Mouse (Mus musculus): ENCODE results near the gene Cldn18.

Gene Cldn18

DNA sequence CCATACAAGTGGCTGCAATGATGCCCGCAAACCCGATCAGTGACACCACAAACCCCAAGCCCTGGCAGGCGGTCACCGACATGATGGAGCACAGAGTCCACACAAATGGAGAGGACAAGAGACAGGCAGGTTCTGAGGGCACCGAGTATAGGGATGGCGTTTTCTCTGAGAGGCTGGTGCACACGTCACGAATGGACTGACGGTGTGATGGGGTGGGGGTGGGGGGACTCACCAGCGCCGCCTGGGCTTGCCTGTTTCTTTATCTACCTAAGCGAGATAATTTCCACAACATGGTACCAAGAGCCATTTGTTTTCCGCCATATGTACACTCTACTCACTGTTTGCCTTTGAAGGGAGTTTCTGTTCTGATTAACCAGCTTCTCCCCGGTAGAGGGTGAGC, at the start of gene Cldn18:
Gene Cldn18 (minus strand): TSS at position 134 of the 400 bp plus-strand sequence.
- DNase-seq, result no peak

DNA sequence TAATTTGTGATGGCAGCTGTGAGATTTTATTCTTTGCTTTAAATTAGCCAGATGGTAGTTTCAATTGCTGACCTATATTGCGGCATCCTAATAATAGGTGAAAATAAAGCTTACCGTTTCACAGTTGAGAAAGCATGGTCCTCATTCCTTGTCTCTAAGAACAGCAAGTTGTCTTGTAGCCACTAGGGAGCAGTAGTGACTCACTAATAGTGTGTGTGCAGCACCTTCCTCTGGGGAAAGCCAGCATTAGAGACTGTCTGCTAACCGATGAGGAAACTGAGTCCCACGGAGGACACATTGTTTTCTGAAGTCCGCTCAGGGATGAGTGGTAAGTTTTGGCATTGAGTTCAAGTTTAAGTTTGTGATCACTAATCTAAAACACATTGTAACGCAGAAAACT, 46.5 kb upstream of the Cldn18 start:
- no peak for DNase-seq

DNA sequence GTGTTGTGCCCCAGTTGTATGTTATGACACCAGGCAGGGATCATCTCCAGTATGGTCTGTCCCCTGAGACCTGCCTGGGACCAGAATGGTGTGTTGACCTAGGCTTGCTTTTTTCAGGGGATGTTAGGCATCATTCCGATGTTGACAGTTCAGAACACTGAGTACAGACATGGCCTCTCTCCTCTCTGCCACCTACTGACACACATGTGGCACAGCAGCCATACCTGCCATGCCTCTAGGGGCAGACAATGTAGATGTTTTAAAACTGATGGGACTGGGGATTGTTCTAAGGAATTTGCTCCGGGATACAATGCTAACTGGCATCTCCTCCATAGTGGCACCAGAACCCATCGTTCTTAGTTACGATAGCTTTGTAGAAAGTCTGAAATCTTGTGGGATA, 33.2 kb upstream of the Cldn18 start:
- no peak for DNase-seq

DNA sequence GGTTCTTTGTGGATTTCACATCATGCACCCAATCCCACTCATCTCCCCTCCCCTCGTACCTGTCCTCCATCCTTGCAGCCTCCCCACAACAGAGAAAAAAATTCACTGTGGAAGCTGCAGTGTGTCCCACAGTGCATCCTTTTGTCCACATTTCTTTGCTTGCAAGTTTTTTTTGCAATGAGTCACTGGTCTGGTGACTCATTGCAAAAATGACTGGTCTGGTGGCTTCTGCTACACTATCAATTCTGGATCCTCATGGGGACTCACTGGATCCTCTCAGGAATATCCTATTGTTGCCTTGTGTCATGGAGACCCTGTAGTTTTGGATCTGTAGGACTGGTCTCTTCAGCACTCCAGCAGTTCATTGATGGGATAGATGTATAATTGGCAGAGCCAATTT, 31.2 kb upstream of the Cldn18 start:
- no peak for DNase-seq

DNA sequence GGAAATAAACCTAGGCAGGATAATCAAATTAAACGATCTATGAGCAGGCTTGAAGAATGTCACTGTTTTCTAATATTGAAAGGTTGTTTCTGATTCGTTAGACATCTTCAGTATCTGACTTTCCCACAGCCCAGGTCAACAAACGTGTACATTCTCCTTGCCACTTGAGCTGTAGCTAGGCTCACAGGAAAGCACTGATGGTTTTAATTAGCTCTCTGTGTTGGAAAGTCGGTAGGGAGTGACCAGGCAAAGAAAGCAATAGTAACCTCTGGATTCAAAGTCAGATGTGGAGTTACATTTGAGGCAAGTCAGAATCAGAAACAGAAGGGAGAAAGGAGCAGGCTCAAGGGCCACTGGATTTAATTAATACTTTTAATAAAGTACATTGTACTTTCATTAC, 30.7 kb upstream of the Cldn18 start:
- DNase-seq, result no peak

DNA sequence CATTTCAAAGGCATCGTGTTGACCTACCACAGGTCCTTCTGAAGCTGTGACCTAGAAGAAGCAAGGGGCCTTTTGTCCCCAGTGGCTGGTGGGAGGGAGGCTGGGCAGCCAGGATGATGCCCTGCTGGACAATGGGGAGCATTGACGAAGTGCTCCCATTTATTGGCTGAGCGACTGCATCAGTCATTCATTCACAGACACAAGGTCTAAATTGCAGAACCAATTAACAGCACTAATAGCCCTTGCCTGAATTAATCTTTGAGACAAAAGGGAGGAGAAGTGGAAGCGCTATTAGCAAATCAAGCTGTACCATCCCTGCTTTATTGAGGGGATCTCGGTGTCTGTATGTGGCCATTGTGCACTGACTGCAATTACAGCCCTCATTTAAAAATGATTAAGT, 27.5 kb upstream of the Cldn18 start:
- DNase-seq, result no peak

DNA sequence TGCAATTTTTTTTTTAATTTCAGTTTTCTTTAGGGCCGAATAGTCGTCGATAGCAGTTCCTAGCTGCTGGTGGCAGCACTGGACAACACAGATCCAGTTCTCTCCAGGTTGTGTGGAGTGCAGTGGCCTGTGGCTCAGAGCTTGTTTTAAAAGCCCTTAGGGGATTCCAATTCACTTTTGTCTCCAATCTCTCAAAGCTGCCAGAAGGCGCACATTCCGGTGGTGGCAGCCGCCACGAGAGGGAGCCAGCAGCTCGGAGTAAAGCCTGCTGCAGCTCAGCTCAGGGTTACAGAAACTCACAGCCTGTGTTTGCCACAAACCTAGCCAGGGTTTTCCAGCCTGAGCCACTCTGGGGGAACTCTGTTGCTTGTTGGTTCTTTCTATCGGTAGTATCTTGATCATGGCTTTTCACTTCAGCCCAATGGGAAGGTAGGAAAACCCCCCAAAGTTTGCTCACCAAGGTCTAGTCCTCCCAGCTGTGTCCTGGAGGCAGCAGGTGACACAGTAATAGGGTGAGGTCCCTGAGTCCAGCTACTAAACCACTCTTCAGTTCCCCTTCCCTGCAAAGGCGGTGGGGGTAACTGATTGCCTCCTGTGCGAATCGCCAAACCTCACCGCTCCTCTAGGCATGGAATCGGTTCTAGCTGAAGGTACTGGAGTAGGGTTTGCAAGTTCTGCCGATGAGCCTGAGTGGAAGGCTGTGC, 13.0 kb upstream of the Cldn18 start:
- no peak for DNase-seq

DNA sequence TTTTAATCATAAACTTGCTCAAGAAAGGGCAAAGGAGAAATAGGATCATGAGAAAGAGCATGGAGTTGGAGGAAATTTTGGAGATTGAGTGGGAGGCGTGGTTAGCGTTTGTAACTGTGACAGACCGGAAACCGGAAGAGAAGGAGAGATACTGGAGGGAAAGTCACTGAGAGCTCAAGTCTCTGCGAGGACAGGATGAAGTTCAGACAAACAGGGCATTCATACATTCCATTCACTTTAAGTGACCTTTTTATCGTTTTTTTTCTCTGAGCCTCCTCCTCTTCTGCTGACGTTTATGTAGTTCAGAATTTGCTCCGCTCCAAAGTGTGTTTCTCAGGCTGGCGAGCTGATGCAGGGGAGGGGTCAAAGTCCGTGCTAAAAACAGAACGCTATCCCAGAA, 10.8 kb upstream of the Cldn18 start:
- DNase-seq, result no peak

DNA sequence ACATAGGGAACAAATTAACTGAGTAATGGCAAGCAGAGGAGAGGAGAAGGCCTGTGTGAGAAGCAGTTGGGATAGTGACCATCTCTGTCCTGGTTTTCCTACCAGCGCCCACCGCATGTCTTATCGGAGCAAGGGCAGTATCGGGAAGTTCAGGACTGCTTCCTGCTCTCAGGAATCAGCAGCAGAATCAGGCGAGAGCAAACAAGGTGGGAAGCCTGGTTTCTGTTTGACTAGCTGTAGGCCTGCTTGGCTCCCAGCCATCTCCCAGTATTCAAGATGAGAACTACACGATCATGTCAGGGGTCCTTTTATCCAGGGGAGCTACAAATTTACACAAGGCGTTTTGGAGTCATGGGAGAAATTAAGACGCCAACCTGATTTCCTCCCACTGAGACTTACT, 8.2 kb upstream of the Cldn18 start:
- DNase-seq, result no peak

DNA sequence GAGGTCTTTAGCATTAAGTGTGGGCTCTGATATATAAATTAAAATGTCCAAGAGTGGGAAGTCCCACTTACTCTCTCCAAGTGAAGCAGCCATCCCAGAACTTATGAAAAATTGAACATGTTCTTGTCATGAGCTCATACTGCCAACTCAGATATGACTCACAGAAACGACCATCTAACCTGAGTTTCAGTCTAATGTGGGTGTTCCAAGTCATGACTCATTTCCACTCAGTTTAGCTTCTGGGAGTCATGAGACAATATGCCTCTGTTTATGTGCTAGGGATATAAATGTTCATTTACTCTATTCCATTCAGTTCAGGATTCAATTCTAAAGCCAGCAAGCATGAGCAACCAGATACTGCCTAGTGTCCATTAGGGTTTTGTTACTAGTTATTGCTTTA, 2.9 kb upstream of the Cldn18 start:
- DNase-seq, result no peak

DNA sequence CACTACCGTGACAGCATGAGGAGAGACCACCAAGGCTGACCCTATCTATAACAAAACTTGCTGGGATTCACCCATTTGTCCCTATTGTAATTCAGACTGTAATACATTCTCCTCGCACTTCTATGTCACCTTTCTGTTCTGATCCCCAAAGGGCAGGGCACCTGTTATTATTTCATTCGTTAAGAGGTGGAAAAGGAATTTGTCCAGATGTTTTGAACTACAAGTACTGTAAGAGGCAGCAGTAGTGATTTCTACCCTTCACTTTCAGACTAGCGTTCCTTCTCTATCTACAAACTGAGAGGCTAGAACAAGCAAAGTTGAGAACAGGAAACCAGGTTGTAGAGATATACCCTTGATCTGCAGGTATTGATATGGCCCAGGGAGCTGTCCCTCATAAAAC, 6.8 kb downstream of the Cldn18 start:
- DNase-seq, result no peak

DNA sequence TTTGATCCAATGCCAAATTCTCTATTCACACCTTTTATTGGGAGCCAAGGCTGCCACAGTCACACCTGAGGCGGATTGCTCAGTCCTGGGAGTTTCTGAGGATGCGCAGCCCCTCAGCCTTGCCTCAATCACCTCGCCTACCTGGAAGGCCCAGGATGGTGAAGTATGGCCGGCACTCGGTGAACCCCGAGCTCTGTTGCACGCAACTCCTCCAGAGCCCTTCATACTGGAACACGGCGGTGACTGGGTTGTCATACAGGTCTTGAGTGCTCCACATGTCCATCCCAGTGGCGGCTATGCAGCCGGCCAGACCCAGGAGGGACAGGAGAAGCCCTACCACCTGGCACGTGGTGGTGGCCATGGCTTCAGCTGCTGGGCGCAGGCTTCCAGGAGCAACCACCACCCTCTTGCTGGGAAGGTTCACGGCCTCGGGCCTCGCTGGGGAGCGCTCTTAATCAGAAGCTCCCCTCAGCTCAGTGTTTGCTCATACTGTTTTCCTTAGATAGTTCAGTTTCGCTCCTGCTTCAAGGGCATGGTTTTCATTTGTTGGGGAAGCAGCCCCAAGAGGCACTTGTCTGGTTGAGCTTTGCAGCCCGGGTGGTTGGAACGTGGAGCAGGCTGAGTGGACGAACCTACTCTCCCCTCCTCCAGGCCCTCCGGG, 7.3 kb downstream of the Cldn18 start:
- no peak for DNase-seq

DNA sequence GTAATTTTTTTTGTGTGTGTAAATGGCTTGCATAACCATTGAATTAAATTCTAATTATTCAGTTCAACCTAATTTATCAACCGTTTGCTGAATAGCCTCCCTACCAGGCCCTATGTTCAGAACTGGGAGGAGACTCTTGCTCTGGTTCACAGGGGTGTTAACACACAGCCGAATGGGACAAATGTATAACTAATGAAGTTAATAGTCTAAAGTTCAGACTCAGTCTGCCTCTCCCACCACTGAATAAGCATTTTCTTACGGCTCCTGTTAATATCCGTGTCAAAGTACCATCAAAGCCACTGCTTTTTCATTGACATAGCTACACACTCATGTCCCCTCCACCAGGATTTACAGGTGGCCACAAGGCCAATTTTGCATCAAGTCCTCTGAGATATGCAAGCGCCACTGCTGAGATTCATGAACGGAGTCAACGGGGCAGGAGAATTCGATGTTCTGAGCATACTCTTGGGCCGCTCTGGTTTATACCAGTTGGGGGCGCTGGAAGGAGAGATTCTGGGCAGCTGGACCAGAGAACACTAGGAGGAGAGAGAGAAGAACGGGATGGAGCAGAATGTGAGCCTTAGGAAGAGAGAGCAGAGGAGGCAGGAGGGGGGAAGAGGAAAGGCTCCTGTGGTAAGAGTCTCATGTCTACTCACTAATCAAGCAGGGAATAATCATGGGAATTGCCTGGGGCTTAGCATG, 9.5 kb downstream of the Cldn18 start:
- DNase-seq, result no peak

DNA sequence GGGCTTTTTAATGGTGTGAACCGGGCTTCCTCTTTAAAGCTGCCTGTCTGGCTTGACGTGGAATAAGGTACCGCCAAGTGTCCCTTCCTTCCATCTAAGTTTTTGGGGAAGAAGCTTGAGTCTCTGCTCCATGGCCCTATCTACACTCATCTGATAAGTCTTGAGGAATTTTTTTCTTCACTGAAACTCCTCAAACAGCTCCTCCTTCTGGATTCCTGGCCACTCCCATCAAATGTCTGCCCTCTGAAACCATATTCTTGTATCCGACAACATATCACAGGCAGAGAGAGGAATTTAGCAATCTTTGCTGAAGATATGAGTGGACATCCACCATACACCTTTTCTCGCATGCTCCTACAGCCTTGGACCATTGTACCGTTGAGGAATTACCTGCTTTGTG, 10.8 kb downstream of the Cldn18 start:
- no peak for DNase-seq

DNA sequence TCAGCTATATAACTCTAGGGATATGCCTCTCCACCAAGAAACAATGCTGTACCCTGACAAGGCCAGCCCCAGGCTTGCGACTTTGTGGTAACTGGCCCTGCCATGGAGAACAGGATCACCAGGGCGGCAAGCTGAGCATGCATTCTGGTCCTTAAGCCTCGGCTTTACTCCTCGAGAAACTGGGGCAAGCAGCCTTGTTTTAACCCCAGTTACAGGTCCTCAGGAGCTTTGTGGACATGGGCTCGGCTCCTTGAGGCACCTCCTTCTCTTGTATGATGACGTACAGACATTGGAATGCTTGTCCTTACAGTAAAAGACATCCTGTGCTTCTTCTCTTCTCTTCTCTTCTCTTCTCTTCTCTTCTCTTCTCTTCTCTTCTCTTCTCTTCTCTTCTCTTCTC, 13.4 kb downstream of the Cldn18 start:
- no peak for DNase-seq

DNA sequence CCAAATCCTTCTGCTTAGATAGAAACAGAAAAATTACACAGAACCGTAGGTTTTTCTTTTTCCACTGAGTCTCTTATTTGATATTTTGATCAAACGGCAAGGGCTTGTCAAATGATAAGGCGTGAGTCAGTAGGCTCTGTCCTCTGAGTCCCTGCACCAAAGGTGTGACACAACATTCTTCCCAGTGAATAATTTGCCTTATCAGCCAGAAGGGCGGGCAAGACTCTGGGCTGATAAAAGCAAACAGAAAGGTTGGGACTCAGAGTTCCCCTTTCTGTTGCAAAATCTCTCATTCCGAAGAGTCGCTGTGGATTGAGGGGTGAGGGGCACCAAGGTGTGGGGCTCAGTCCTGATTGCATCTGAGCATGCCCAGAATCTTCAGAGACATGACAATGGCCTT, 14.9 kb downstream of the Cldn18 start:
- DNase-seq, result no peak

DNA sequence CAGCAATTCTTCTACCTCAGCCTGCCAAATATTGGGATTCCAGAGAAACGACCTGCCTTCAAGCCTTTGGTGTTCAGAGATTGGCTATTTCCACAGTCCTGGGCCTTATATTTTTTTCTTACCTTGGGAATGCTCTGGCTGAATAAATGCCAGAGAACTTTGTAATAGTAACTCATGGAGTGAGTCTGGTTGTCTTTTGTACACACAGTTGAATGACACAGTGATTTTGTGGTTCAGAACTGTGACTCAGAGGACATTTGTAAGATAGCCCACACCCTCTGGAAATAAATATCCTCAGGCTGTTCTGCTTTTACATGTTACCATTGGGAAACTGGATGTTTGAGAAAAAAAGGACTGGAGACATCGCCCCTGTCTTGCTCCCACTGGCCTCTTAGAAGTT, 15.9 kb downstream of the Cldn18 start:
- no peak for DNase-seq

DNA sequence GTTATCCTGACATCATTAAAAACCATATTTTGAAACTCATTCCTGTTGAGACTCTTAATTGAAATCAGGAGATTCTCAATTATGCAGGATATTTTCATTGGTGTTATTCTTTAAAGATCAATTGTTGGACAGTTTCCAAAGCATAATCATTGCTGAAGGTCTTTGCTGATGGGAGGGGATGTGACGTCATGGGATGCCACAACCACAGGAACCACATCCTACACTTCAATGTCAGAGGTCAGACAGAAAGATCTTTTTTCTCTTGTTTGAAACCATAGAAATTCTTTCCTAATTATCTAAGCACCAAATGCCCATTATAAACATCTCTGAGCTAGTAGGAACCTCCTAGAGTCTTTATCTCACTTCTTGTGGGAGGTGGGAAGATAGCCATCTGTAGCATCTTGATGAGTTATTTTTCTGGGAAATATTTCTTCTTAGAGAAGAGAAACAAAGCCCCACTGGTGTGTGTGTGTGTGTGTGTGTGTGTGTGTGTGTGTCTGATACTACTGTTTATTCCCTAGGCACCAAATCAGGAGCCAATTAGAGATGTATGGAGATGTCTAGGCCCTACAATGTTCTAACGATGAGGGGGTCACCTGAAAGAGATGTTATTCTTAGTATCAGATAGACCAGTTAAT, 17.2 kb downstream of the Cldn18 start:
- no peak for DNase-seq

DNA sequence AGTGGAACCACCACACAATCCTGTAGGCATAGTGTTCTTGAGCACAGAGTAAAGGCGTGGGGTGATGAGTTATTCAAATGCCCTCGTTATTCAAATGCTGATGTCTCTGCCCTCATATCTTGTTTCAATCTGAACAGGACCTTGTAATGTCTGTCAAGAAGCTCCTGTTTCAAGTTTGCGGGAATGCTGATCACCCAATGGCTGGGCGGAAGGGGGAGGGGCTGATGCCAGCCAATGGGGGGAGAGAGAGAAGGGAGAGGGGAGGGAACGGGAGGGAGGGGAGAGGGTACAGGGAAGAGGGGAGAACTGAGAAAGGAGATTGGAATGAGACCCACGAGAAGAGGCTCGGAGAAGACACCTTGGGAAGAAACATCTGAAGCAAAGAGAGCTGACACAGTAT, 22.1 kb downstream of the Cldn18 start:
- no peak for DNase-seq

DNA sequence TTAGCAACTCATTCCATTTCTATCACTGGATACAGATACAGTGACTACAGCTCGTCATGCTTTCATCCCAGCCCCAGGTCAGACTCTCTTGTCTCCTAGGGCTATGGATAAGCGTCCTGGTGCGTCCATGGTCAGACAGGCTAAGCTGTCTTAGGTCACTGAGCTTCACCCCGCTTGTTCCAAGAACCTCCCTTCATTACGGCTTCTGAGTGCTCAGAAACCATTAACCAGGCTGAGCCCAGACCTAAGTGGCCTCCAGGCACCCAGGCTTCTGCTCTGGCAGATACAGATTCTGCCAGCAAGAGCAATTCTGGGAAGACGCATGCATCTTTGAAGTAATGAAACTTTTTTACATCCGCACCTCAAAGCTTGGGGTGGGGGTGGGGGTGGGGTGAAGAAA, 26.7 kb downstream of the Cldn18 start:
- DNase-seq, result no peak

DNA sequence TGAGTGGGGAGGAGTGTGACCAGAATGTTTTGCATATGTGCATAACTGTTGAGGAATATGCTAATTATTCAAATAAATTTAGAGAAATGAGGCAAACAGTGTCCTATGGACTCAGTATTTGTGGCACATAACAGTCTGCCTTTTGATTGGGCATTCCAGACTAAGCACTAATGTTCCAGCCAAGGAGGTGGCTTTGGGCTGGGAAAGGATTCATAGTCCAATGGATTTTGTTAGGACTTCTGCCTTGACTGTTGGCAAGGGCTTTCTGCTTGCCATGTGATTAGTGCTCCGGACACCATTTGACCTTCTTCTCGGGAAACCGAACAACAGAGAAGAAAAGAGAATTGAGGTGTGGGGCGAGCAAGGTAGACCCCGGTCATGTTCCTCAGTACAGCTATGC, 27.3 kb downstream of the Cldn18 start:
- no peak for DNase-seq

DNA sequence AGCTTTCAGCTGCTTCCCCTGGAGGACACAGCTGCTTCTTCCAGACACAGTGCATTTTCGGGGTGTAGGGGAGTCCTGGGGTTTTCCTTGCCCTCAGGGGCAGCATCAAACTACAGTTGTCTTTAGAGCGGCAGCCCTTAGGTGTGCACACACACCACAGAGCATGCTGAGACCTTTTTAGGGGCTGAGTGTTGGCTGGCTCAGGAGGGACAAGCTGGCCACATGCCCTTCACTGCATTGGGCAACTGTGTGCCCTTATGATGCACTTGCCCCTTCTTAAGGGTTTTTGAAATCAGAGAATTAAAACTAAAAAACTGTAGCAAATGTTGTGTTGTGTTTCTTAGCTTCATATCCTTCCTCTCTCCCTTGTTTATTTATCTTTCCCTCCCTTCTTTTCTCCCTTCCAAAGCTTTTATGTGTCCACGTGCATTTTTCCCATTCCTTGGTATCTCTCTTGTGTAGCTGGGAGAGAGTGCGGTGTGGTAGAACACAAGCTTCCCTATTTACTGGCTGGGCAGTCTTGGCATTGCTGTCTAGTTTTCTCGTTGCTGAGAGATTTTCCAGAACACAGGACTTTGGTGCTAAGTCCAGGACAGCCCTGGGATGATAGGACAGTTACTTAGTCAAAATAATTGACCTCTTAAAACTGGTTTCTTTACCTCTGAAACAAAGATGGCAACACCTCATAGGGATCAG, 31.4 kb downstream of the Cldn18 start:
- DNase-seq, result no peak

DNA sequence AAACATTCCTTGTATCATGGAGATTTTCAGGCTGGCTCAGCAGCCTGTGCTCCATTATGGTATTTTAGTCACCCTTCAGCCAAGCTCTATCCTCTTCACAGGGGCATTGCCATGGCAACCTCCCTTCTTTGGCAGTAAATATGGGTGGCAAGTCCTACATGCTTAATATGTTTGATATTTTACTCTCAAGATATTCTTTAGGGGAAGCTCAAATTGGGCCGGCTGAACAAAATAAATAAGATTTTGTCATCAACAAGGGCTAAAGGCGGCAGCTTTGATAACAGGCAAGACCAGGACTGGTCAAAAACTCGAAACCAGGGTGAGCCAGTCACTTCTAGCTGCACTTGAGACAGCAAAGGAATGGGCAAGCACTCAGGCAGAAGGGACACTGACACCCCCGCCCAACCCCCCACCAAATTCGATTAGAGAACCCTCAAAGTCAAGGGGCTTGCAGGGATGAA, 32.0 kb downstream of the Cldn18 start:
- no peak for DNase-seq

Measured in B cell, adult 2 months (primary cell).